Mouse (Mus musculus): Measurements from ENCODE around the gene Dmac2. TPM values are rescaled to one million over a fixed set of nuclear protein-coding genes. Genes with fewer than 3 reads are reported as not detected.
A peak's percentile ranks its signal among the peaks of the same experiment; 100 is the strongest.

The Dmac2 gene
- polyA plus RNA-seq, 1 experiment: 79.1 TPM

- Histone ChIP-seq H3K27ac (ENCODE audit: insufficient read depth, low read length) (no peak overlapping the region), H3K4me1 (ENCODE audit: control insufficient read depth, insufficient read depth, low read length) (no peaks in the 10 kb centered on the region), H3K4me3 (ENCODE audit: insufficient read depth, low read length) (no peak overlapping the region)
- TF ChIP-seq CTCF (IDR thresholded peaks at IDR 0.05; ENCODE audit: extremely low read depth, insufficient read depth, low read length) (peak; percentile 37), POLR2A (IDR thresholded peaks at IDR 0.05; ENCODE audit: extremely low read depth, insufficient read depth, low read length) (no peak)
Observed at GRCm38 (mm10) chr7:25625594-25626250, 6.5 kb downstream of the Dmac2 start.

GRCm38 (mm10) chr7:25626509-25627430 is 7.6 kb downstream of the Dmac2 start, which contains the start of gene B3gnt8:
Gene B3gnt8, plus strand, starts transcription at chr7:25626654.
- no peaks in the 10 kb centered on the region for H3K4me1 ChIP-seq (ENCODE audit: control insufficient read depth, insufficient read depth, low read length)
- no peak within 1 kb of the TSS for H3K27ac ChIP-seq (ENCODE audit: insufficient read depth, low read length)
- TF ChIP-seq POLR2A (IDR thresholded peaks at IDR 0.05; ENCODE audit: extremely low read depth, insufficient read depth, low read length): no peak
- TF ChIP-seq CTCF (IDR thresholded peaks at IDR 0.05; ENCODE audit: extremely low read depth, insufficient read depth, low read length): no peak
- H3K4me3 ChIP-seq (ENCODE audit: insufficient read depth, low read length): peak within 1 kb of the TSS; percentile 14; the same call in 1 of the 2 replicates

- H3K4me1 ChIP-seq (ENCODE audit: control insufficient read depth, insufficient read depth, low read length): no peaks in the 10 kb centered on the region
- H3K27ac ChIP-seq (ENCODE audit: insufficient read depth, low read length): no peak overlapping the region
- TF ChIP-seq CTCF (IDR thresholded peaks at IDR 0.05; ENCODE audit: extremely low read depth, insufficient read depth, low read length) (no peak), POLR2A (IDR thresholded peaks at IDR 0.05; ENCODE audit: extremely low read depth, insufficient read depth, low read length) (no peak)
- peak overlapping the region; percentile 14; the same call in 1 of the 2 replicates for H3K4me3 ChIP-seq (ENCODE audit: insufficient read depth, low read length)
Observed at GRCm38 (mm10) chr7:25627431-25628322, 8.5 kb downstream of the Dmac2 start.

- Histone ChIP-seq H3K27ac (ENCODE audit: insufficient read depth, low read length) (no peak overlapping the region), H3K4me3 (ENCODE audit: insufficient read depth, low read length) (no peak overlapping the region), H3K4me1 (ENCODE audit: control insufficient read depth, insufficient read depth, low read length) (no peaks in the 10 kb centered on the region)
- no peak for TF ChIP-seq CTCF (IDR thresholded peaks at IDR 0.05; ENCODE audit: extremely low read depth, insufficient read depth, low read length)
- TF ChIP-seq POLR2A (IDR thresholded peaks at IDR 0.05; ENCODE audit: extremely low read depth, insufficient read depth, low read length): no peak
Observed at GRCm38 (mm10) chr7:25628323-25628620, 9.1 kb downstream of the Dmac2 start.

GRCm38 (mm10) chr7:25632679-25633078 is 13.5 kb downstream of the Dmac2 start:
- no peak overlapping the region for H3K27ac ChIP-seq (ENCODE audit: insufficient read depth, low read length)
- H3K4me3 ChIP-seq (ENCODE audit: insufficient read depth, low read length): no peak overlapping the region
- TF ChIP-seq POLR2A (IDR thresholded peaks at IDR 0.05; ENCODE audit: extremely low read depth, insufficient read depth, low read length) (no peak), CTCF (IDR thresholded peaks at IDR 0.05; ENCODE audit: extremely low read depth, insufficient read depth, low read length) (no peak)
- H3K4me1 ChIP-seq (ENCODE audit: control insufficient read depth, insufficient read depth, low read length): no peaks in the 10 kb centered on the region

- Histone ChIP-seq H3K4me1 (ENCODE audit: control insufficient read depth, insufficient read depth, low read length) (no peaks in the 10 kb centered on the region), H3K27ac (ENCODE audit: insufficient read depth, low read length) (no peak overlapping the region)
- TF ChIP-seq CTCF (IDR thresholded peaks at IDR 0.05; ENCODE audit: extremely low read depth, insufficient read depth, low read length): no peak
- TF ChIP-seq POLR2A (IDR thresholded peaks at IDR 0.05; ENCODE audit: extremely low read depth, insufficient read depth, low read length): no peak
Observed at GRCm38 (mm10) chr7:25636373-25636772, 17.2 kb downstream of the Dmac2 start.

GRCm38 (mm10) chr7:25637099-25637498 is 17.9 kb downstream of the Dmac2 start:
- H3K4me3 ChIP-seq (ENCODE audit: insufficient read depth, low read length): no peak overlapping the region
- H3K4me1 ChIP-seq (ENCODE audit: control insufficient read depth, insufficient read depth, low read length): no peaks in the 10 kb centered on the region
- TF ChIP-seq CTCF (IDR thresholded peaks at IDR 0.05; ENCODE audit: extremely low read depth, insufficient read depth, low read length): no peak
- no peak overlapping the region for H3K27ac ChIP-seq (ENCODE audit: insufficient read depth, low read length)

More at GRCm38 (mm10) chr7:25636373-25636772, 17.2 kb downstream of the Dmac2 start:
- H3K4me3 ChIP-seq (ENCODE audit: insufficient read depth, low read length): no peak overlapping the region

- no peak for TF ChIP-seq CTCF (IDR thresholded peaks at IDR 0.05; ENCODE audit: extremely low read depth, insufficient read depth, low read length)
- no peak for TF ChIP-seq POLR2A (IDR thresholded peaks at IDR 0.05; ENCODE audit: extremely low read depth, insufficient read depth, low read length)
- Histone ChIP-seq H3K4me3 (ENCODE audit: insufficient read depth, low read length) (no peak overlapping the region), H3K27ac (ENCODE audit: insufficient read depth, low read length) (no peak overlapping the region), H3K4me1 (ENCODE audit: control insufficient read depth, insufficient read depth, low read length) (no peaks in the 10 kb centered on the region)
Observed at GRCm38 (mm10) chr7:25639754-25640153, 20.5 kb downstream of the Dmac2 start.

- TF ChIP-seq POLR2A (IDR thresholded peaks at IDR 0.05; ENCODE audit: extremely low read depth, insufficient read depth, low read length) (no peak), CTCF (IDR thresholded peaks at IDR 0.05; ENCODE audit: extremely low read depth, insufficient read depth, low read length) (no peak)
- no peak overlapping the region for H3K4me3 ChIP-seq (ENCODE audit: insufficient read depth, low read length)
- H3K27ac ChIP-seq (ENCODE audit: insufficient read depth, low read length): no peak overlapping the region
- H3K4me1 ChIP-seq (ENCODE audit: control insufficient read depth, insufficient read depth, low read length): no peaks in the 10 kb centered on the region
Observed at GRCm38 (mm10) chr7:25644136-25644535, 24.9 kb downstream of the Dmac2 start.
